Mouse (Mus musculus) embryonic fibroblast, embryonic 13.5 days (primary cell): ENCODE data around the gene Gm10643. TPM values are rescaled to one million over a fixed set of nuclear protein-coding genes. Genes with fewer than 3 reads are reported as not detected.

Experiments used
- H3K27ac ChIP-seq: 2 replicates; pipeline ENCODE4 v1.5.1; 2012; ENCODE audit warnings: low read length, control low read depth, inconsistent platforms; ENCODE audit not compliant: insufficient read depth
- H3K4me1 ChIP-seq: 2 replicates; pipeline ENCODE4 v1.6.1; 2011; ENCODE audit warnings: low read length; ENCODE audit not compliant: control insufficient read depth, insufficient read depth
- H3K4me3 ChIP-seq: 2 replicates; pipeline ENCODE4 v1.5.1; 2011; ENCODE audit warnings: mild to moderate bottlenecking, control low read depth, low read length; ENCODE audit not compliant: insufficient read depth
- CTCF ChIP-seq: IDR thresholded peaks from 2 replicates; pipeline ENCODE4 v1.5.1; 2011; ENCODE audit warnings: mild to moderate bottlenecking, control low read depth, low read length, moderate library complexity, borderline replicate concordance; ENCODE audit not compliant: insufficient read depth
- POLR2A ChIP-seq: IDR thresholded peaks from 2 replicates; pipeline ENCODE4 v1.6.1; 2011; ENCODE audit warnings: low read depth, mild to moderate bottlenecking, control low read depth, low read length, moderate library complexity
- polyA plus RNA-seq: library from polyadenylated mRNA; stranded (reverse); fragments of >200 nt; gene quantifications from 2 replicates; pipeline ENCODE4 v1.2.4, GENCODE M21; 2011; ENCODE audit warnings: low read depth; ENCODE audit not compliant: missing spikeins, insufficient read length

The Gm10643 gene
- polyA plus RNA-seq, 1 experiment = 1.7 TPM

- no peak within 1 kb of the TSS for H3K4me3 ChIP-seq
Measured at GRCm38 (mm10) chr8:84044900-84045299, 20.0 kb downstream of the Gm10643 start, which contains the start of gene Rln3. Gene Rln3, minus strand, starts transcription at chr8:84045000.

DNA sequence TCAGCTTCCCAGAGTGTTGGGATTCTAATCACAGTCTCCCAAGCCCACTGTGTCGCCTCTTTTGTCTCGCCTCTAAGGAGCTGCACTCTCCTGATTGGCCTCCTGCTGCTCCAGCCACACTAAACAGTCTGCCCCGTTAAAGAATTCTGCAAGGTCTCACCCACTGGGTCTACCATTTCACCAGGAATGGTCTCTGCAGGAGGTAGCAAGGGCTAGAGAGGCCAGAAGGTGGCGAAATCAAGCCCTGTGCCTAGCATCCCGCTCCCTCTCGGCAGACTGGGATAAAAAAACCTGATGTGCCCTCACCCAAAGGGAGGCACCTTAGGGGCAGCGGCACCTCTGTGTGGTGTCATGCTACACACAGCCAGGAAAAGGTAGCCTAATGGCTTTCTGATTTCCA lies 20.8 kb downstream of the Gm10643 start:
- Histone ChIP-seq H3K27ac (no peak overlapping the region), H3K4me3 (no peak overlapping the region), H3K4me1 (peaks cover 2% of the 10 kb centered on the region; the same call in 1 of the 2 replicates)
- TF ChIP-seq POLR2A = no peak

More at GRCm38 (mm10) chr8:84044900-84045299, 20.0 kb downstream of the Gm10643 start, which contains the start of gene Rln3:
- H3K4me1 ChIP-seq = peaks cover 1% of the 10 kb centered on the region; the same call in 1 of the 2 replicates
- H3K27ac ChIP-seq = no peak within 1 kb of the TSS
- TF ChIP-seq POLR2A = no peak
- TF ChIP-seq CTCF = no peak

- Histone ChIP-seq H3K27ac (no peak overlapping the region), H3K4me3 (no peak overlapping the region), H3K4me1 (peaks cover 2% of the 10 kb centered on the region; the same call in 1 of the 2 replicates)
- TF ChIP-seq CTCF (no peak), POLR2A (no peak)
Measured at GRCm38 (mm10) chr8:84042948-84043342, 22.0 kb downstream of the Gm10643 start.

- Histone ChIP-seq H3K4me1 (peaks cover 2% of the 10 kb centered on the region; the same call in 1 of the 2 replicates), H3K4me3 (peak within 1 kb of the TSS; percentile 21; the same call in 1 of the 2 replicates), H3K27ac (no peak within 1 kb of the TSS)
- TF ChIP-seq POLR2A = no peak
- TF ChIP-seq CTCF = peak; percentile 61; the same call in 1 of the 2 replicates
Measured at GRCm38 (mm10) chr8:84042066-84042947, 22.6 kb downstream of the Gm10643 start, which contains the start of gene Il27ra. Gene Il27ra, minus strand, starts transcription at chr8:84042589.

DNA sequence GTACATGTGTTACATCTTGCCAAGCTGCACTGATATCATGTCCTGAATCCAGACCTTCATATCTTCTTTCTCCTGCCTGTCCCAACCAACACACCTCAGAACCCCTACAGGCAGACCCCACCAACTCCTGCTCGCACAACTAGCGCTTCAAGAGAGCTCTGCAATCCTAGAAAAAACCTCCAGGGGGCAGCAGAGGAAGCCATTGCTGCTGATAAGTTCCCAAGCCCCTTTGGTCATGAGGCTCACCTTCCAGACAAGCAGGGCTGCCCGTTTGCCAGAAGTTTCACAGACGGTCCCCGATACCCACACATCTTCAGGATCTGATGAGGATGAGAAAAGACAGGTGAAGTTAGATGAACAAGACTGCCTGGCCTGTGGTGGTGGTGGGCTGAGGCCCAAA lies 25.9 kb downstream of the Gm10643 start:
- Histone ChIP-seq H3K27ac (no peak overlapping the region), H3K4me1 (peaks cover 2% of the 10 kb centered on the region; the same call in 1 of the 2 replicates), H3K4me3 (no peak overlapping the region)
- TF ChIP-seq POLR2A (no peak), CTCF (0 out of 2 replicates have a peak, but pooled peaks have one; percentile 10)

DNA sequence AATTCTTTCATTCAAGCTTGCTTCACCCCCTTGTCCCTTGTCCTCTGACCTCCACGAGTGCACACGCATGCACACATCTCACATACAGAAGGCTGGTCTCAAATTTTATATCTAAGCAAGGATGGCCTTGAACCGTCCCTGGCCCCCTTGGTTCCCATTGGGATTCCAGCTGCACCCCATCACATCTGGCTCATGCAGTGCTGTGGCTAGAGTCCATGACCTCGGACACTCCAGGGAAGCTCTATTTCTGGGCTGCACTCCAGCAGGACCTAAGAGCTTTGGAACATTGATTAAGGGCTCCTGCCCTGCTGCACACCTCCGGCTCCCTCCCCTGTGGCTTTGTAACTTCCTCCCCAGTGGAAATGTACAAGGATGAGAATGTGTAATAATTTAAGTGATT lies 26.9 kb downstream of the Gm10643 start:
- no peak for TF ChIP-seq CTCF
- no peak for TF ChIP-seq POLR2A
- Histone ChIP-seq H3K27ac (no peak overlapping the region), H3K4me1 (peaks cover 9% of the 10 kb centered on the region), H3K4me3 (no peak overlapping the region)

DNA sequence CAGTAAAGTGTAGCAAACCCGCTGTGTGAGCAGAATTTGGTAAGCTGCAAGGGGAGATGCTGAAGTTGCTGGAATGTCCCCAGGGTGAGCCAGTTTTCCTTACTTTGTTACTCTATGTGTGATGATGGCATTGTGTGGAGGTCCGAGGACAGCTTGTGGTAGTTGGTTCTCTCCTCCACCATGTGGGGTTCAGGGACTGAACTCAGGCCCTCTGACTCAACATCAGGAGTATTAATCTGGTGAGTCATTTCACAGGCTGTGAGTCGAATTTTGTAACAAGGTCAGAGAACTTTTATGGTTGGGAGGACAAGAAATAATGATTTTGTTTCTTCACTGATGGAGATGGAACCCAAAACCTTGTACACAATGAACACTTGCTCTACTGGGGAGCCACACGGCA lies 32.2 kb downstream of the Gm10643 start:
- TF ChIP-seq POLR2A (no peak), CTCF (no peak)
- peaks cover 12% of the 10 kb centered on the region for H3K4me1 ChIP-seq
- no peak overlapping the region for H3K4me3 ChIP-seq
- peak overlapping the region; percentile 75 for H3K27ac ChIP-seq

GRCm38 (mm10) chr8:84029272-84029671 lies 35.7 kb downstream of the Gm10643 start:
- no peak for TF ChIP-seq POLR2A
- no peak for TF ChIP-seq CTCF
- H3K4me1 ChIP-seq = peaks cover 12% of the 10 kb centered on the region
- H3K4me3 ChIP-seq = no peak overlapping the region
- no peak overlapping the region for H3K27ac ChIP-seq

GRCm38 (mm10) chr8:84027449-84027848 lies 37.5 kb downstream of the Gm10643 start:
- Histone ChIP-seq H3K27ac (no peak overlapping the region), H3K4me1 (peaks cover 13% of the 10 kb centered on the region), H3K4me3 (no peak overlapping the region)
- TF ChIP-seq POLR2A = no peak
- no peak for TF ChIP-seq CTCF

- TF ChIP-seq CTCF (no peak), POLR2A (no peak)
- no peak overlapping the region for H3K27ac ChIP-seq
- H3K4me3 ChIP-seq = peak overlapping the region; percentile 4
- H3K4me1 ChIP-seq = peaks cover 17% of the 10 kb centered on the region
Measured at GRCm38 (mm10) chr8:84025863-84026262, 39.1 kb downstream of the Gm10643 start.
